Mouse (Mus musculus) spleen, embryonic (tissue): Measurements from ENCODE around the gene Irf2bpl.

Experiments used
- CTCF ChIA-PET: fragments of 350-600 bp; sonication (Branson Sonifier 250); formaldehyde crosslinking; loops from one replicate; lab custom pipeline; 2022; lab: Charles Lee

Gene Irf2bpl

GRCm38 (mm10) chr12:86899461-86900179 is 15.0 kb upstream of the Irf2bpl start:
- CTCF ChIA-PET, result interaction anchor here (0.5 kb wide), 1 partner anchor 39 kb away, joined by 7 read pairs; no protein-coding TSS in a partner anchor

GRCm38 (mm10) chr12:86898448-86898847 is 13.8 kb upstream of the Irf2bpl start:
- CTCF ChIA-PET, result interaction anchor here (0.6 to 1.0 kb wide), 2 partner anchors 14 to 96 kb away, joined by 3 read pairs; no protein-coding TSS in a partner anchor

GRCm38 (mm10) chr12:86897769-86898273 is 13.2 kb upstream of the Irf2bpl start:
- CTCF ChIA-PET, result interaction anchor here (2.1 kb wide), 1 partner anchor 8 kb away, joined by 9 read pairs; no protein-coding TSS in a partner anchor

GRCm38 (mm10) chr12:86896921-86897512 is 12.4 kb upstream of the Irf2bpl start:
- CTCF ChIA-PET, result interaction anchor here (0.6 to 2.1 kb wide), 4 partner anchors 9 to 98 kb away, joined by 4 to 9 read pairs (median 6); no protein-coding TSS in a partner anchor

- CTCF ChIA-PET, result interaction anchor here (0.6 to 2.1 kb wide), 5 partner anchors 8 to 98 kb away, joined by 3 to 9 read pairs (median 4); no protein-coding TSS in a partner anchor
These were observed 11.9 kb upstream of the Irf2bpl start for GRCm38 (mm10) chr12:86896441-86896890.

GRCm38 (mm10) chr12:86895703-86896409 is 11.3 kb upstream of the Irf2bpl start:
- CTCF ChIA-PET, result interaction anchor here (0.6 to 2.1 kb wide), 7 partner anchors 8 to 95 kb away, joined by 3 to 9 read pairs (median 8); no protein-coding TSS in a partner anchor

- CTCF ChIA-PET, result interaction anchor here (0.6 to 1.6 kb wide), 8 partner anchors 9 to 88 kb away, joined by 3 to 8 read pairs (median 4); no protein-coding TSS in a partner anchor
These were observed 10.3 kb upstream of the Irf2bpl start for GRCm38 (mm10) chr12:86894841-86895428.

GRCm38 (mm10) chr12:86894184-86894839 is 9.7 kb upstream of the Irf2bpl start:
- CTCF ChIA-PET, result interaction anchor here (0.6 to 1.6 kb wide), 6 partner anchors 10 to 69 kb away, joined by 3 to 4 read pairs (median 4); no protein-coding TSS in a partner anchor

GRCm38 (mm10) chr12:86893326-86894183 is 9.0 kb upstream of the Irf2bpl start:
- CTCF ChIA-PET, result interaction anchor here (0.7 to 1.6 kb wide), 5 partner anchors 11 to 115 kb away, joined by 3 to 18 read pairs (median 3); no protein-coding TSS in a partner anchor

GRCm38 (mm10) chr12:86892711-86893311 is 8.2 kb upstream of the Irf2bpl start:
- CTCF ChIA-PET, result interaction anchor here (0.6 to 1.1 kb wide), 6 partner anchors 11 to 122 kb away, joined by 3 to 18 read pairs (median 4); no protein-coding TSS in a partner anchor

GRCm38 (mm10) chr12:86891786-86892702 is 7.4 kb upstream of the Irf2bpl start:
- CTCF ChIA-PET, result interaction anchor here (0.5 to 0.9 kb wide), 5 partner anchors 12 to 91 kb away, joined by 3 to 5 read pairs (median 3); no protein-coding TSS in a partner anchor

GRCm38 (mm10) chr12:86891454-86891785 is 6.8 kb upstream of the Irf2bpl start:
- CTCF ChIA-PET, result interaction anchor here (0.5 to 0.7 kb wide), 4 partner anchors 29 to 91 kb away, joined by 3 to 5 read pairs (median 3); no protein-coding TSS in a partner anchor

GRCm38 (mm10) chr12:86890796-86891301 is 6.3 kb upstream of the Irf2bpl start:
- CTCF ChIA-PET, result no interaction called here

GRCm38 (mm10) chr12:86890091-86890720 is 5.6 kb upstream of the Irf2bpl start:
- CTCF ChIA-PET, result interaction anchor here (0.6 kb wide), 1 partner anchor 89 kb away, joined by 4 read pairs; no protein-coding TSS in a partner anchor

GRCm38 (mm10) chr12:86889103-86889644 is 4.6 kb upstream of the Irf2bpl start:
- CTCF ChIA-PET, result interaction anchor here (0.6 to 1.1 kb wide), 3 partner anchors 68 to 88 kb away, joined by 3 to 4 read pairs (median 4); no protein-coding TSS in a partner anchor
